Mouse (Mus musculus): Measurements from ENCODE around the gene Slc22a1. TPM values are rescaled to one million over a fixed set of nuclear protein-coding genes. Genes with fewer than 3 reads are reported as not detected.

Gene Slc22a1
- total RNA-seq, 1 experiment = 0.18 TPM

- Histone ChIP-seq H3K9me3 (ENCODE audit: control insufficient read depth, insufficient read depth, low read depth, low read length) (no peaks in the 10 kb centered on the region), H3K4me1 (ENCODE audit: control insufficient read depth in 2 of 2, insufficient read depth in 2 of 2, low read length in 2 of 2, poor library complexity in 1 of 2) (no peaks in the 10 kb centered on the region), H3K9ac (ENCODE audit: insufficient read depth, low read depth, low read length, poor library complexity, severe bottlenecking) (no peak overlapping the region), H3K4me3 (ENCODE audit: insufficient read depth in 1 of 2, low read depth in 1 of 2, low read length in 2 of 2, poor library complexity in 1 of 2, severe bottlenecking in 1 of 2) (no peak overlapping the region), H3K27ac (ENCODE audit: insufficient read depth, low read depth, low read length, poor library complexity, severe bottlenecking) (no peak overlapping the region), H3K36me3 (ENCODE audit: control insufficient read depth, insufficient read depth, low read length, poor library complexity, severe bottlenecking) (peaks cover 26% of the 10 kb centered on the region)
- no peak for DNase-seq (ENCODE audit: low read depth, low spot score)
- no peak for TF ChIP-seq ZNF384 (IDR thresholded peaks at IDR 0.05; ENCODE audit: low read depth, low read length)
- in situ Hi-C loops (cut with MboI; ENCODE audit: low sequenced_read_pairs in 2 of 2, unreplicated experiment in 2 of 2) = no loop called here
These were observed 34.6 kb upstream of the Slc22a1 start for GRCm38 (mm10) chr17:12710050-12710780.

DNA sequence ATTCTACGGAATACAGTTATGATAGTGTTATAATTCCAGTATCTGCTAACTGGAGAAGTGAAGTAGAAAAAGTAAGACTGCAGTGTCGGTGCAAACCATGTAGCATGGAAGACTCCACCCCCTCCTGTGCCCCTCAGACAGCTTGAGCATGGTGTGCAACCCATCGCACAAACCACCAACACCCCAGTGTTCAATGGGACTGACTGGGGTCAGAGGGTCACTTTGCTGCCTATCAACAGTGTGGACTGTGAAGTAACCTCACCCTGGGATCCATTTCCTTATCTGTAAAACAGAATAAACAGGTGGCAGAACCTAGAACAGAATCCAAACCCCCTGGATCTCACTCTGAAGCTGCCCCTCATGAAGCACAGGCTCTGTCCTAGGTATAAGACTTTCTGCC lies 32.8 kb upstream of the Slc22a1 start:
- in situ Hi-C loops (cut with MboI; ENCODE audit: low sequenced_read_pairs in 2 of 2, unreplicated experiment in 2 of 2) = no loop called here

GRCm38 (mm10) chr17:12706590-12707049 lies 31.0 kb upstream of the Slc22a1 start:
- peaks cover 29% of the 10 kb centered on the region; the same call in 1 of the 2 replicates for H3K36me3 ChIP-seq (ENCODE audit: control insufficient read depth, insufficient read depth, low read length, poor library complexity, severe bottlenecking)
- DNase-seq (ENCODE audit: low read depth, low spot score) = no peak
- H3K4me3 ChIP-seq (ENCODE audit: insufficient read depth in 1 of 2, low read depth in 1 of 2, low read length in 2 of 2, poor library complexity in 1 of 2, severe bottlenecking in 1 of 2) = no peak overlapping the region
- H3K4me1 ChIP-seq (ENCODE audit: control insufficient read depth in 2 of 2, insufficient read depth in 2 of 2, low read length in 2 of 2, poor library complexity in 1 of 2) = no peaks in the 10 kb centered on the region
- H3K9ac ChIP-seq (ENCODE audit: insufficient read depth, low read depth, low read length, poor library complexity, severe bottlenecking) = no peak overlapping the region
- TF ChIP-seq CHD2 (IDR thresholded peaks at IDR 0.05; ENCODE audit: low read depth, low read length) (no peak), MAFK (IDR thresholded peaks at IDR 0.05; ENCODE audit: insufficient read depth, low read depth, low read length) (no peak), ZNF384 (IDR thresholded peaks at IDR 0.05; ENCODE audit: low read depth, low read length) (no peak), ZC3H11A (IDR thresholded peaks at IDR 0.05; ENCODE audit: borderline replicate concordance, low read depth, low read length) (no peak), HCFC1 (IDR thresholded peaks at IDR 0.05; ENCODE audit: borderline replicate concordance, insufficient read depth, low read length) (no peak)
- no peak overlapping the region for H3K27ac ChIP-seq (ENCODE audit: insufficient read depth, low read depth, low read length, poor library complexity, severe bottlenecking)
- H3K9me3 ChIP-seq (ENCODE audit: control insufficient read depth, insufficient read depth, low read depth, low read length) = no peaks in the 10 kb centered on the region
- in situ Hi-C loops (cut with MboI; ENCODE audit: low sequenced_read_pairs in 2 of 2, unreplicated experiment in 2 of 2) = no loop called here

More for the DNA sequence above, 32.8 kb upstream of the Slc22a1 start:
- H3K4me1 ChIP-seq (ENCODE audit: control insufficient read depth in 2 of 2, insufficient read depth in 2 of 2, low read length in 2 of 2, poor library complexity in 1 of 2) = no peaks in the 10 kb centered on the region
- peaks cover 22% of the 10 kb centered on the region; the same call in 1 of the 2 replicates for H3K36me3 ChIP-seq (ENCODE audit: control insufficient read depth, insufficient read depth, low read length, poor library complexity, severe bottlenecking)
- no peak for TF ChIP-seq ZNF384 (IDR thresholded peaks at IDR 0.05; ENCODE audit: low read depth, low read length)
- no peak for TF ChIP-seq HCFC1 (IDR thresholded peaks at IDR 0.05; ENCODE audit: borderline replicate concordance, insufficient read depth, low read length)
- TF ChIP-seq ZC3H11A (IDR thresholded peaks at IDR 0.05; ENCODE audit: borderline replicate concordance, low read depth, low read length) = no peak
- no peak for TF ChIP-seq CHD2 (IDR thresholded peaks at IDR 0.05; ENCODE audit: low read depth, low read length)
- H3K9me3 ChIP-seq (ENCODE audit: control insufficient read depth, insufficient read depth, low read depth, low read length) = no peaks in the 10 kb centered on the region
- no peak overlapping the region for H3K9ac ChIP-seq (ENCODE audit: insufficient read depth, low read depth, low read length, poor library complexity, severe bottlenecking)
- no peak overlapping the region for H3K4me3 ChIP-seq (ENCODE audit: insufficient read depth in 1 of 2, low read depth in 1 of 2, low read length in 2 of 2, poor library complexity in 1 of 2, severe bottlenecking in 1 of 2)
- H3K27ac ChIP-seq (ENCODE audit: insufficient read depth, low read depth, low read length, poor library complexity, severe bottlenecking) = no peak overlapping the region
- no peak for DNase-seq (ENCODE audit: low read depth, low spot score)

- no peak overlapping the region for H3K27ac ChIP-seq (ENCODE audit: insufficient read depth, low read depth, low read length, poor library complexity, severe bottlenecking)
These were observed 27.3 kb upstream of the Slc22a1 start for GRCm38 (mm10) chr17:12702901-12703300.

DNA sequence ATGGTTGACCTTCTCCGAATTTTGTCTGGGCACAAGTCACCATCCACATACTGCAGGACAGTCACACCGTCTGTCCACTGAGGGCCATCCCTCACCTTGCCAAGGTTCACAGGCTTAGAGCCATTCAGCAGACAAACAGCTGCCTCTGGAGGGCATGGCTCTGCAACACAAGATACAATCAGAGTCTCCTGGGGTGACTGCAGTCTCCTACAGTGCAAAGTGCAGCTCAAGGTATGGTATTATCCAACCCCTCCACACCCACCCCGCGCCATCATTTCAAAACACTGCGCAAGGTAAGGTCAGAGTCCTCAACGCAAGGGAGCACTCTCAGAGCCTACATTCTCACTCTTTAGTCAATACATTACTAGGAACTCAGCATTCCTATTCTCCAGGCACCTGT lies 24.7 kb upstream of the Slc22a1 start:
- TF ChIP-seq MAFK (IDR thresholded peaks at IDR 0.05; ENCODE audit: insufficient read depth, low read depth, low read length) (no peak), ZC3H11A (IDR thresholded peaks at IDR 0.05; ENCODE audit: borderline replicate concordance, low read depth, low read length) (no peak), CHD2 (IDR thresholded peaks at IDR 0.05; ENCODE audit: low read depth, low read length) (no peak), HCFC1 (IDR thresholded peaks at IDR 0.05; ENCODE audit: borderline replicate concordance, insufficient read depth, low read length) (no peak), ZNF384 (IDR thresholded peaks at IDR 0.05; ENCODE audit: low read depth, low read length) (no peak)
- H3K27ac ChIP-seq (ENCODE audit: insufficient read depth, low read depth, low read length, poor library complexity, severe bottlenecking) = no peak overlapping the region
- H3K4me1 ChIP-seq (ENCODE audit: control insufficient read depth in 2 of 2, insufficient read depth in 2 of 2, low read length in 2 of 2, poor library complexity in 1 of 2) = no peaks in the 10 kb centered on the region
- in situ Hi-C loops (cut with MboI; ENCODE audit: low sequenced_read_pairs in 2 of 2, unreplicated experiment in 2 of 2) = no loop called here
- H3K4me3 ChIP-seq (ENCODE audit: insufficient read depth in 1 of 2, low read depth in 1 of 2, low read length in 2 of 2, poor library complexity in 1 of 2, severe bottlenecking in 1 of 2) = no peak overlapping the region
- H3K9ac ChIP-seq (ENCODE audit: insufficient read depth, low read depth, low read length, poor library complexity, severe bottlenecking) = no peak overlapping the region
- peaks cover 56% of the 10 kb centered on the region for H3K36me3 ChIP-seq (ENCODE audit: control insufficient read depth, insufficient read depth, low read length, poor library complexity, severe bottlenecking)
- no peaks in the 10 kb centered on the region for H3K9me3 ChIP-seq (ENCODE audit: control insufficient read depth, insufficient read depth, low read depth, low read length)
- DNase-seq (ENCODE audit: low read depth, low spot score) = no peak

More at GRCm38 (mm10) chr17:12702901-12703300, 27.3 kb upstream of the Slc22a1 start:
- H3K4me1 ChIP-seq (ENCODE audit: control insufficient read depth in 2 of 2, insufficient read depth in 2 of 2, low read length in 2 of 2, poor library complexity in 1 of 2) = no peaks in the 10 kb centered on the region
- no peak overlapping the region for H3K4me3 ChIP-seq (ENCODE audit: insufficient read depth in 1 of 2, low read depth in 1 of 2, low read length in 2 of 2, poor library complexity in 1 of 2, severe bottlenecking in 1 of 2)
- no peak overlapping the region for H3K9ac ChIP-seq (ENCODE audit: insufficient read depth, low read depth, low read length, poor library complexity, severe bottlenecking)
- no peak for TF ChIP-seq CHD2 (IDR thresholded peaks at IDR 0.05; ENCODE audit: low read depth, low read length)
- no peak for DNase-seq (ENCODE audit: low read depth, low spot score)
- H3K36me3 ChIP-seq (ENCODE audit: control insufficient read depth, insufficient read depth, low read length, poor library complexity, severe bottlenecking) = peaks cover 46% of the 10 kb centered on the region
- in situ Hi-C loops (cut with MboI; ENCODE audit: low sequenced_read_pairs in 2 of 2, unreplicated experiment in 2 of 2) = no loop called here
- no peaks in the 10 kb centered on the region for H3K9me3 ChIP-seq (ENCODE audit: control insufficient read depth, insufficient read depth, low read depth, low read length)
